Mouse (Mus musculus) limb, embryonic 11.5 days (tissue): ENCODE data around the gene Dgkq. TPM values are rescaled to one million over a fixed set of nuclear protein-coding genes. Genes with fewer than 3 reads are reported as not detected.

Experiments
- ATAC-seq: fragments of 200-750 bp; cut with Nextera tagmentation; 2 replicates; pipeline ENCODE4 v1.8.0; 2017; ENCODE audit warnings: low read depth; ENCODE audit not compliant: insufficient number of reproducible peaks, low FRiP score, low TSS enrichment
- DNase-seq: peaks from one replicate; pipeline ENCODE4 v3.0.0-alpha.2; 2015; ENCODE audit warnings: low spot score
- H3K27ac ChIP-seq: fragments of 300-500 bp; sonication (generic); replicated peaks from 2 replicates; pipeline ENCODE4 v1.5.1; 2014; ENCODE audit warnings: low read depth, mild to moderate bottlenecking, low read length
- H3K27me3 ChIP-seq: fragments of 300-500 bp; sonication (generic); 2 replicates; pipeline ENCODE4 v1.6.1; 2014; ENCODE audit warnings: mild to moderate bottlenecking, low read length, mixed read lengths; ENCODE audit not compliant: control insufficient read depth, insufficient read depth
- H3K36me3 ChIP-seq: fragments of 300-500 bp; sonication (generic); 2 replicates; pipeline ENCODE4 v1.6.1; 2014; ENCODE audit warnings: mild to moderate bottlenecking, low read length, moderate library complexity, mixed read lengths; ENCODE audit not compliant: control insufficient read depth, insufficient read depth
- H3K4me1 ChIP-seq: fragments of 300-500 bp; sonication (generic); 2 replicates; pipeline ENCODE4 v1.6.1; 2014; ENCODE audit warnings: low read length, mixed read lengths; ENCODE audit not compliant: control insufficient read depth, insufficient read depth
- H3K4me2 ChIP-seq: fragments of 300-500 bp; sonication (generic); 2 replicates; pipeline ENCODE4 v1.6.1; 2014; ENCODE audit warnings: low read depth, mild to moderate bottlenecking, moderate library complexity; ENCODE audit not compliant: severe bottlenecking
- H3K4me3 ChIP-seq: fragments of 300-500 bp; sonication (generic); 2 replicates; pipeline ENCODE4 v1.5.1; 2014; ENCODE audit warnings: low read depth, low read length
- H3K9ac ChIP-seq: fragments of 300-500 bp; sonication (generic); 2 replicates; pipeline ENCODE4 v1.6.1; 2014; ENCODE audit warnings: mild to moderate bottlenecking, low read length
- H3K9me3 ChIP-seq: fragments of 300-500 bp; sonication (generic); 2 replicates; pipeline ENCODE4 v1.6.1; 2016; ENCODE audit warnings: low read length; ENCODE audit not compliant: control insufficient read depth
- WGBS: fragments of 180-500 bp; shearing (Covaris S2); extraction: QIAGEN DNeasy Blood & Tissue Kit; methylation state at CpG from one replicate; pipeline ENCODE4 v1.1.7; 2014; 5-methylcytosine and 5-hydroxymethylcytosine counted together
- polyA plus RNA-seq: library from polyadenylated mRNA; unstranded; fragments of >200 nt; fragmentation: Nextera tagmentation; extraction: Ambion mirVana; gene quantifications from 2 replicates; pipeline ENCODE4 v1.2.1, GENCODE M21; 2014

Gene Dgkq
- polyA plus RNA-seq, 1 experiment from 2014 or later: 8.5 TPM

GRCm38 (mm10) chr5:108655381-108655780, 14.1 kb downstream of the Dgkq start:
- peaks cover 5% of the 10 kb centered on the region for H3K4me1 ChIP-seq
- ATAC-seq (no peak), DNase-seq (no peak)
- no peak overlapping the region for H3K4me2 ChIP-seq
- H3K9me3 ChIP-seq: no peaks in the 10 kb centered on the region
- no peaks in the 10 kb centered on the region for H3K27me3 ChIP-seq
- H3K36me3 ChIP-seq: peaks cover 5% of the 10 kb centered on the region; the same call in 1 of the 2 replicates
- H3K9ac ChIP-seq: no peak overlapping the region
- H3K4me3 ChIP-seq: no peak overlapping the region
- H3K27ac ChIP-seq: no peak overlapping the region
- 93% methylated on average over 9 of the region's 9 CpGs for WGBS

- WGBS: 94% methylated on average over 10 of the region's 10 CpGs
- no peak overlapping the region for H3K4me3 ChIP-seq
- H3K36me3 ChIP-seq: peaks cover 5% of the 10 kb centered on the region; the same call in 1 of the 2 replicates
- peaks cover under 1% of the 10 kb centered on the region; the same call in 1 of the 2 replicates for H3K4me1 ChIP-seq
- H3K4me2 ChIP-seq: no peak overlapping the region
- H3K9ac ChIP-seq: no peak overlapping the region
- no peak overlapping the region for H3K27ac ChIP-seq
- no peaks in the 10 kb centered on the region for H3K9me3 ChIP-seq
- no peak for DNase-seq
- no peaks in the 10 kb centered on the region for H3K27me3 ChIP-seq
- no peak for ATAC-seq
These were observed 15.0 kb downstream of the Dgkq start for GRCm38 (mm10) chr5:108654444-108654990.

- H3K4me2 ChIP-seq: no peak overlapping the region
- H3K4me3 ChIP-seq: no peak overlapping the region
- peaks cover 5% of the 10 kb centered on the region; the same call in 1 of the 2 replicates for H3K36me3 ChIP-seq
- DNase-seq (no peak), ATAC-seq (no peak)
- WGBS: 86% methylated on average over 6 of the region's 6 CpGs
- no peak overlapping the region for H3K9ac ChIP-seq
- no peaks in the 10 kb centered on the region for H3K4me1 ChIP-seq
- no peaks in the 10 kb centered on the region for H3K27me3 ChIP-seq
- no peak overlapping the region for H3K27ac ChIP-seq
- H3K9me3 ChIP-seq: no peaks in the 10 kb centered on the region
These were observed 16.1 kb downstream of the Dgkq start for GRCm38 (mm10) chr5:108653341-108653740.

- no peak overlapping the region for H3K27ac ChIP-seq
- H3K9me3 ChIP-seq: no peaks in the 10 kb centered on the region
- peaks cover 7% of the 10 kb centered on the region; the same call in 1 of the 2 replicates for H3K36me3 ChIP-seq
- WGBS: 63% methylated on average over 1 of the region's 1 CpGs
- H3K27me3 ChIP-seq: no peaks in the 10 kb centered on the region
- H3K9ac ChIP-seq: no peak overlapping the region
- no peak overlapping the region for H3K4me3 ChIP-seq
- no peaks in the 10 kb centered on the region for H3K4me1 ChIP-seq
- ATAC-seq (peak; percentile 48; the same call in 1 of the 2 replicates), DNase-seq (peak; percentile 61)
- no peak overlapping the region for H3K4me2 ChIP-seq
These were observed 17.6 kb downstream of the Dgkq start for GRCm38 (mm10) chr5:108651823-108652222.

GRCm38 (mm10) chr5:108651136-108651720, 18.2 kb downstream of the Dgkq start:
- no peak overlapping the region for H3K4me3 ChIP-seq
- no peak overlapping the region for H3K4me2 ChIP-seq
- H3K9me3 ChIP-seq: no peaks in the 10 kb centered on the region
- WGBS: 91% methylated on average over 5 of the region's 5 CpGs
- peaks cover 7% of the 10 kb centered on the region; the same call in 1 of the 2 replicates for H3K36me3 ChIP-seq
- H3K27ac ChIP-seq: no peak overlapping the region
- no peaks in the 10 kb centered on the region for H3K4me1 ChIP-seq
- H3K9ac ChIP-seq: no peak overlapping the region
- no peaks in the 10 kb centered on the region for H3K27me3 ChIP-seq
- ATAC-seq: no peak
- no peak for DNase-seq

GRCm38 (mm10) chr5:108650341-108650740, 19.1 kb downstream of the Dgkq start:
- 91% methylated on average over 7 of the region's 7 CpGs for whole genome bisulfite sequencing
- Histone ChIP-seq H3K27ac (no peak overlapping the region), H3K9ac (no peak overlapping the region), H3K27me3 (no peaks in the 10 kb centered on the region), H3K4me3 (no peak overlapping the region), H3K9me3 (no peaks in the 10 kb centered on the region), H3K4me1 (no peaks in the 10 kb centered on the region), H3K36me3 (peaks cover 7% of the 10 kb centered on the region; the same call in 1 of the 2 replicates), H3K4me2 (no peak overlapping the region)
- DNase-seq (no peak), ATAC-seq (no peak)

GRCm38 (mm10) chr5:108648937-108649576, 20.4 kb downstream of the Dgkq start:
- H3K36me3 ChIP-seq: peaks cover 4% of the 10 kb centered on the region; the same call in 1 of the 2 replicates
- H3K4me3 ChIP-seq: no peak overlapping the region
- no peak overlapping the region for H3K27ac ChIP-seq
- no peaks in the 10 kb centered on the region for H3K4me1 ChIP-seq
- no peak overlapping the region for H3K4me2 ChIP-seq
- no peaks in the 10 kb centered on the region for H3K9me3 ChIP-seq
- H3K9ac ChIP-seq: no peak overlapping the region
- DNase-seq: no peak
- no peaks in the 10 kb centered on the region for H3K27me3 ChIP-seq
- no peak for ATAC-seq
- 94% methylated on average over 11 of the region's 11 CpGs for WGBS

GRCm38 (mm10) chr5:108647820-108648465, 21.5 kb downstream of the Dgkq start:
- WGBS: 86% methylated on average over 2 of the region's 2 CpGs
- Histone ChIP-seq H3K9ac (no peak overlapping the region), H3K36me3 (0 out of 2 replicates have a peak, but pooled peaks cover 2% of the 10 kb centered on the region), H3K27ac (no peak overlapping the region), H3K9me3 (no peaks in the 10 kb centered on the region), H3K4me2 (no peak overlapping the region), H3K4me3 (no peak overlapping the region), H3K4me1 (no peaks in the 10 kb centered on the region), H3K27me3 (no peaks in the 10 kb centered on the region)
- ATAC-seq (no peak), DNase-seq (no peak)
